In genomic region chr3:52954656-52955055, GRCm38 (mm10) we compare ENCODE assay signal across 10 mouse cellular contexts.
DNase-seq lines count a peak whose midpoint lies in the region; ATAC-seq and TF ChIP-seq lines count a peak whose summit lies in the region.
"Had no signal": no experiment of that assay in that cellular context is flagged by ENCODE, and none has a peak within 500 bp of the region (broad histone marks: within the 10 kb centered on the region; RNA-seq: fewer than 3 reads in every experiment).

No protein-coding gene starts in this region.

- H3K4me3 ChIP-seq in forebrain, embryonic 14.5 days (ENCODE audit: low read depth, low read length): no peak overlapping the region
- no peak overlapping the region for H3K4me3 ChIP-seq in forebrain, postnatal 0 days (ENCODE audit: low read depth, low read length)

- H3K36me3 ChIP-seq in forebrain, embryonic 14.5 days (ENCODE audit: control insufficient read depth, insufficient read depth, low read length): no peaks in the 10 kb centered on the region
- H3K36me3 ChIP-seq in forebrain, postnatal 0 days (ENCODE audit: insufficient read depth): no peaks in the 10 kb centered on the region

- no peak overlapping the region for H3K4me2 ChIP-seq in forebrain, embryonic 14.5 days (ENCODE audit: low read length)
- H3K4me2 ChIP-seq in forebrain, postnatal 0 days (ENCODE audit: low read depth): no peak overlapping the region
- H3K4me2 ChIP-seq: midbrain, embryonic 11.5 days had no signal

- H3K9ac ChIP-seq in forebrain, embryonic 14.5 days (ENCODE audit: low read length): no peak overlapping the region
- no peak overlapping the region for H3K9ac ChIP-seq in forebrain, postnatal 0 days

- no peaks in the 10 kb centered on the region for H3K27me3 ChIP-seq in forebrain, embryonic 14.5 days (replicated peaks; ENCODE audit: control insufficient read depth, insufficient read depth, low read length)
- H3K27me3 ChIP-seq in forebrain, postnatal 0 days (ENCODE audit: insufficient read depth, low read length): no peaks in the 10 kb centered on the region
- H3K27me3 ChIP-seq: CH12.LX had no signal

- TF ChIP-seq CTCF in forebrain, postnatal 0 days (IDR thresholded peaks at IDR 0.05; ENCODE audit: low read depth): no peak

- peak; percentile 44 for DNase-seq in forebrain, embryonic 14.5 days (ENCODE audit: low spot score)
- DNase-seq in forebrain, postnatal 0 days: no peak
- DNase-seq in heart, adult 9 months (ENCODE audit: low spot score in 2 of 2): peak; percentile 86 to 91
- DNase-seq in kidney, adult 9 months: peak; percentile 78
- DNase-seq in cerebellum, adult 9-11 months: no peak
- no peak for DNase-seq in left cerebral cortex, postnatal 14 days (ENCODE audit: low spot score in 2 of 2)
- no peak for DNase-seq in spleen, postnatal 14 days (ENCODE audit: low spot score in 2 of 2)

- no peaks in the 10 kb centered on the region for H3K9me3 ChIP-seq in forebrain, embryonic 14.5 days (replicated peaks; ENCODE audit: control insufficient read depth, low read length)
- H3K9me3 ChIP-seq in forebrain, postnatal 0 days (ENCODE audit: low read length): no peaks in the 10 kb centered on the region

- peaks cover 6% of the 10 kb centered on the region for H3K4me1 ChIP-seq in forebrain, embryonic 14.5 days (ENCODE audit: control insufficient read depth, insufficient read depth, low read length)
- H3K4me1 ChIP-seq in forebrain, postnatal 0 days (ENCODE audit: insufficient read depth): no peaks in the 10 kb centered on the region

- H3K27ac ChIP-seq in forebrain, embryonic 14.5 days (ENCODE audit: low read depth, low read length): no peak overlapping the region
- no peak overlapping the region for H3K27ac ChIP-seq in forebrain, postnatal 0 days (ENCODE audit: low read depth, low read length)

- 42% methylated on average over 9 of the region's 9 CpGs for WGBS in forebrain, embryonic 14.5 days
- WGBS in forebrain, postnatal 0 days: 46% methylated on average over 9 of the region's 9 CpGs

- intact Hi-C loops in left cerebral cortex, postnatal 14 days (cut with DNase I): no loop called here

- ATAC-seq in forebrain, embryonic 14.5 days: no peak
- ATAC-seq in forebrain, postnatal 0 days: no peak
- ATAC-seq in megakaryocyte-erythroid progenitor cell, adult 5-6 weeks (replicated peaks; ENCODE audit: low FRiP score, low TSS enrichment, poor library complexity, severe bottlenecking): peak; percentile 95

Comparison
In these comparisons a context has a peak if more than half of its experiments do, and no peak if none do; other contexts are left out.
1. DNase-seq: peak in forebrain, embryonic 14.5 days (single experiment), heart, adult 9 months (2 of 2) and kidney, adult 9 months (single experiment); none in forebrain, postnatal 0 days (single experiment), cerebellum, adult 9-11 months (single experiment), left cerebral cortex, postnatal 14 days (0 of 2) and spleen, postnatal 14 days (0 of 2).